Mouse (Mus musculus) Muller cell, postnatal 12 days (primary cell): ENCODE measurements at regions not wholly inside any gene's neighbourhood (a gene's known extent, or its start where the extent isn't known, plus 50 kb on each side); places are given as distances from the start of the nearest gene placed in this dataset.
A peak's percentile ranks its signal among the peaks of the same experiment; 100 is the strongest.

Experiments
- DNase-seq: peaks from one replicate; pipeline ENCODE4 v3.0.0-alpha.2; 2015; ENCODE audit errors: inconsistent ontology term

DNA sequence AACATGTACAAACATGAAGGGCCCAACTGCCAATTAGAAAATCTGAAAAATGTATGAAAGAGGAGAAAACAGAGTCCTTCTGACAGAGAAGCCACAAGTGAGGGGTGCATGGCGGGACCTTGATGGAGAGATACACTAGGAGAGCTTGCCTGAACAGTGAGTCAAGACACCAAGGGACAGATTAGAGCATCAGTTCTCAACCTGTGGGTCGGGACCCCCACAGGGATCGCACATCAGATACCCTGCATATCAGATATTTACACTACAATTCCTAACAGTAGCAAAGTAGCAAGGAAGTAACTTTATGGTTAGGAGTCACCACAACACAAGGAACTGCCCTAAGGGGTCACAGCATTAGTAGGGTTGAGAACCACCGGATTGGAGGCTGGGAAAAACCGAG, 58.9 kb upstream of the Arid1b start:
- DNase-seq = no peak

DNA sequence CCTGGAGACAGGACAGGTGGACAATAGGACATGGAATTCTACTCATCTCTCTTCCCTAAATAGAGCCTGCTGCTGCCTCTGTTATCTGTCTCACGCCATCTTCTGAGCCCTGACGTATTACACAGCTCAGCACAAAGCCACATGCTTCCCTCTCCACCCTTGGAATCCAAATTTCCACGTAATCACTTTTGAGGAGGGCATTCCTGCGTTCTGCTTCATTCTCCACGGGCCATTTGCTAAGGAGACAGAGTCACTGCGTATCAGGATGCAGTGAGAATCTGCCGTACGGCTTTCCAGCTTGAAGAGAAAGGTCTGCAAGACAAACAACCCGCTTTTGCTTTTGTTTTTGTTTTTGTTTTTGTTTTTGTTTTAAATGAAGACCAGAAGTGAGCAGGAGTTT, 53.5 kb upstream of the Arid1b start:
- peak; percentile 75 for DNase-seq

DNA sequence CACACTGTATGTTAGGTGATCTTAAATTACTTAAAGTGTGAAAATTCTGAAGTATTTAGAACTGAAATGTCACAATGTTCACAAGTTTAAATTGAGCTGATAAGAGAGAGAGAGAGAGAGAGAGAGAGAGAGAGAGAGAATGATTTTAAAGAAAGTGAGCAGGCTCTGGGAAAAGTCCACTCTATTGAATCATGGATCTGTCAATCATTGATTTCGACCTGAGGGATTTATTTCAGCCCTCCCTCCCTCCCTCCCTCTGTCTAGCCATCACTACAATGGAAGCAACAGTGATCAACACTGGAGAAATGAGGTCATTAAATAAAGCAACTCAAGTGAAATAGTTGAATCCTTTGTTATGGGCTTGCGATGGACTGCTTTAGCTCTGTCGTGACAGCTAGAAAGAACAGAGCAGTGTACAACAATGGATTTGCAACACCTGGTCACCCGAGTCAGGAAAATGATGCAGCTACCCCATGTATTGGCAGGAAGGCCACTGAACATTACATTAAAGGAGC, 52.8 kb upstream of the Arid1b start:
- DNase-seq = peak; percentile 74

DNA sequence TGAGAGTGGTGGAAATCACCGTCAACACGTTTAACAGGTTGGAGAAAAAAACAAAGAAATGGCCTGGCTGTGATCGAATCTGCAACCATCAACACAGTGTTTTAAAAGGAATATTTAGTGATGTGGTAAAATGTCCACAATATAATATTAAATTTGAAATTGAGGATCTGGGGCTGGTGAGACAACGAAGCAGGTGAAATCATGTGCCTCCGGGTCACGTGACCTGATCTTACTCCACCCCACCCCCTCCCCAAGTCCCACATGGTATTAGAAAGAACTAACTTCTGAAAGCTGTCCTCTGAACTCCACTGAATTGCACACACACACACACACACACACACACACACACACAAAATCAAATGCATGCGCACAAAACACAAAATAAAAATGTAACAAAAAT, 51.3 kb upstream of the Arid1b start:
- DNase-seq = no peak
